Mouse (Mus musculus): Measurements from ENCODE around the gene Schip1. TPM values are rescaled to one million over a fixed set of nuclear protein-coding genes. Genes with fewer than 3 reads are reported as not detected.

The Schip1 gene
- 152 and 154 TPM in 2 replicates for polyA plus RNA-seq (2014; fragmentation: Nextera tagmentation; extraction: Ambion mirVana)

- Histone ChIP-seq H3K4me1 (ENCODE audit: control insufficient read depth, insufficient read depth, low read length) (no peaks in the 10 kb centered on the region), H3K27ac (replicated peaks; ENCODE audit: low read depth, low read length) (no peak within 1 kb of the TSS), H3K9ac (replicated peaks; ENCODE audit: low read length) (no peak within 1 kb of the TSS), H3K9me3 (ENCODE audit: control insufficient read depth, low read length) (no peaks in the 10 kb centered on the region), H3K4me3 (replicated peaks; ENCODE audit: low read depth, low read length) (no peak within 1 kb of the TSS), H3K27me3 (ENCODE audit: control insufficient read depth, insufficient read depth, low read length) (no peaks in the 10 kb centered on the region), H3K4me2 (ENCODE audit: low read length) (no peak within 1 kb of the TSS), H3K36me3 (ENCODE audit: control insufficient read depth, insufficient read depth, low read length) (no peaks in the 10 kb centered on the region)
- ATAC-seq (ENCODE audit: low FRiP score, low TSS enrichment) (no peak), DNase-seq (peak; percentile 57)
- WGBS, result 41% methylated on average over 12 of the region's 12 CpGs
Measured at GRCm38 (mm10) chr3:68064731-68065130, at the start of gene Schip1. Gene Schip1 (plus strand): TSS chr3:68064802.

- Histone ChIP-seq H3K36me3 (ENCODE audit: control insufficient read depth, insufficient read depth, low read length) (no peaks in the 10 kb centered on the region), H3K9me3 (ENCODE audit: control insufficient read depth, low read length) (no peaks in the 10 kb centered on the region), H3K27me3 (ENCODE audit: control insufficient read depth, insufficient read depth, low read length) (no peaks in the 10 kb centered on the region), H3K4me2 (ENCODE audit: low read length) (no peak overlapping the region), H3K4me3 (replicated peaks; ENCODE audit: low read depth, low read length) (no peak overlapping the region), H3K27ac (replicated peaks; ENCODE audit: low read depth, low read length) (no peak overlapping the region), H3K9ac (replicated peaks; ENCODE audit: low read length) (no peak overlapping the region), H3K4me1 (ENCODE audit: control insufficient read depth, insufficient read depth, low read length) (0 out of 2 replicates have a peak, but pooled peaks cover 5% of the 10 kb centered on the region)
- peak; percentile 31 for DNase-seq
- whole genome bisulfite sequencing, result 32% methylated on average over 1 of the region's 1 CpGs
- ATAC-seq (ENCODE audit: low FRiP score, low TSS enrichment), result no peak
Measured at GRCm38 (mm10) chr3:68015786-68016185, 48.8 kb upstream of the Schip1 start.

- no peaks in the 10 kb centered on the region for H3K9me3 ChIP-seq (ENCODE audit: control insufficient read depth, low read length)
- ATAC-seq (ENCODE audit: low FRiP score, low TSS enrichment) (no peak), DNase-seq (no peak)
- no peak overlapping the region for H3K4me2 ChIP-seq (ENCODE audit: low read length)
- 0 out of 2 replicates have a peak, but pooled peaks cover 5% of the 10 kb centered on the region for H3K4me1 ChIP-seq (ENCODE audit: control insufficient read depth, insufficient read depth, low read length)
- H3K36me3 ChIP-seq (ENCODE audit: control insufficient read depth, insufficient read depth, low read length), result no peaks in the 10 kb centered on the region
- WGBS, result 8% methylated on average over 4 of the region's 4 CpGs
- H3K27me3 ChIP-seq (ENCODE audit: control insufficient read depth, insufficient read depth, low read length), result no peaks in the 10 kb centered on the region
- no peak overlapping the region for H3K4me3 ChIP-seq (replicated peaks; ENCODE audit: low read depth, low read length)
- no peak overlapping the region for H3K9ac ChIP-seq (replicated peaks; ENCODE audit: low read length)
- no peak overlapping the region for H3K27ac ChIP-seq (replicated peaks; ENCODE audit: low read depth, low read length)
Measured at GRCm38 (mm10) chr3:68019401-68019800, 45.2 kb upstream of the Schip1 start.

- Histone ChIP-seq H3K27me3 (ENCODE audit: control insufficient read depth, insufficient read depth, low read length) (no peaks in the 10 kb centered on the region), H3K4me1 (ENCODE audit: control insufficient read depth, insufficient read depth, low read length) (peaks cover 9% of the 10 kb centered on the region; the same call in 1 of the 2 replicates), H3K9me3 (ENCODE audit: control insufficient read depth, low read length) (no peaks in the 10 kb centered on the region), H3K9ac (replicated peaks; ENCODE audit: low read length) (no peak overlapping the region), H3K4me2 (ENCODE audit: low read length) (no peak overlapping the region), H3K36me3 (ENCODE audit: control insufficient read depth, insufficient read depth, low read length) (no peaks in the 10 kb centered on the region), H3K4me3 (replicated peaks; ENCODE audit: low read depth, low read length) (no peak overlapping the region), H3K27ac (replicated peaks; ENCODE audit: low read depth, low read length) (0 out of 2 replicates have a peak overlapping the region, but pooled peaks have one; percentile 4)
- WGBS, result 24% methylated on average over 3 of the region's 3 CpGs
- ATAC-seq (ENCODE audit: low FRiP score, low TSS enrichment) (no peak), DNase-seq (peak; percentile 55)
Measured at GRCm38 (mm10) chr3:68036097-68036496, 28.5 kb upstream of the Schip1 start.

GRCm38 (mm10) chr3:68042951-68043350 is 21.7 kb upstream of the Schip1 start:
- 83% methylated on average over 2 of the region's 2 CpGs for WGBS
- no peak for ATAC-seq (ENCODE audit: low FRiP score, low TSS enrichment)

GRCm38 (mm10) chr3:68045475-68046416 is 18.9 kb upstream of the Schip1 start:
- ATAC-seq (ENCODE audit: low FRiP score, low TSS enrichment) (no peak; the same call in 1 of the 2 replicates), DNase-seq (peak; percentile 93)
- H3K27ac ChIP-seq (replicated peaks; ENCODE audit: low read depth, low read length), result no peak overlapping the region
- no peak overlapping the region for H3K4me2 ChIP-seq (ENCODE audit: low read length)
- no peak overlapping the region for H3K4me3 ChIP-seq (replicated peaks; ENCODE audit: low read depth, low read length)
- no peak overlapping the region for H3K9ac ChIP-seq (replicated peaks; ENCODE audit: low read length)
- no peaks in the 10 kb centered on the region for H3K27me3 ChIP-seq (ENCODE audit: control insufficient read depth, insufficient read depth, low read length)
- 51% methylated on average over 9 of the region's 9 CpGs for WGBS
- H3K9me3 ChIP-seq (ENCODE audit: control insufficient read depth, low read length), result no peaks in the 10 kb centered on the region
- no peaks in the 10 kb centered on the region; the same call in 1 of the 2 replicates for H3K4me1 ChIP-seq (ENCODE audit: control insufficient read depth, insufficient read depth, low read length)
- no peaks in the 10 kb centered on the region for H3K36me3 ChIP-seq (ENCODE audit: control insufficient read depth, insufficient read depth, low read length)

More at GRCm38 (mm10) chr3:68042951-68043350, 21.7 kb upstream of the Schip1 start:
- no peak for DNase-seq
- Histone ChIP-seq H3K9me3 (ENCODE audit: control insufficient read depth, low read length) (no peaks in the 10 kb centered on the region), H3K36me3 (ENCODE audit: control insufficient read depth, insufficient read depth, low read length) (no peaks in the 10 kb centered on the region), H3K4me3 (replicated peaks; ENCODE audit: low read depth, low read length) (no peak overlapping the region), H3K4me1 (ENCODE audit: control insufficient read depth, insufficient read depth, low read length) (no peaks in the 10 kb centered on the region; the same call in 1 of the 2 replicates), H3K27me3 (ENCODE audit: control insufficient read depth, insufficient read depth, low read length) (no peaks in the 10 kb centered on the region), H3K9ac (replicated peaks; ENCODE audit: low read length) (no peak overlapping the region), H3K27ac (replicated peaks; ENCODE audit: low read depth, low read length) (no peak overlapping the region), H3K4me2 (ENCODE audit: low read length) (no peak overlapping the region)

- H3K36me3 ChIP-seq (ENCODE audit: control insufficient read depth, insufficient read depth, low read length), result no peaks in the 10 kb centered on the region
- H3K4me2 ChIP-seq (ENCODE audit: low read length), result no peak overlapping the region
- no peaks in the 10 kb centered on the region for H3K4me1 ChIP-seq (ENCODE audit: control insufficient read depth, insufficient read depth, low read length)
- H3K9me3 ChIP-seq (ENCODE audit: control insufficient read depth, low read length), result no peaks in the 10 kb centered on the region
- peak; percentile 80 for DNase-seq
- no peak for ATAC-seq (ENCODE audit: low FRiP score, low TSS enrichment)
- no peak overlapping the region for H3K9ac ChIP-seq (replicated peaks; ENCODE audit: low read length)
- H3K27ac ChIP-seq (replicated peaks; ENCODE audit: low read depth, low read length), result no peak overlapping the region
- no peak overlapping the region for H3K4me3 ChIP-seq (replicated peaks; ENCODE audit: low read depth, low read length)
- no peaks in the 10 kb centered on the region for H3K27me3 ChIP-seq (ENCODE audit: control insufficient read depth, insufficient read depth, low read length)
- WGBS, result 49% methylated on average over 2 of the region's 2 CpGs
Measured at GRCm38 (mm10) chr3:68053538-68053937, 11.1 kb upstream of the Schip1 start.

- H3K4me3 ChIP-seq (replicated peaks; ENCODE audit: low read depth, low read length), result no peak overlapping the region
- no peak for ATAC-seq (ENCODE audit: low FRiP score, low TSS enrichment)
- no peak overlapping the region for H3K9ac ChIP-seq (replicated peaks; ENCODE audit: low read length)
- H3K27ac ChIP-seq (replicated peaks; ENCODE audit: low read depth, low read length), result no peak overlapping the region
- no peaks in the 10 kb centered on the region for H3K36me3 ChIP-seq (ENCODE audit: control insufficient read depth, insufficient read depth, low read length)
- no peaks in the 10 kb centered on the region for H3K27me3 ChIP-seq (ENCODE audit: control insufficient read depth, insufficient read depth, low read length)
- 71% methylated on average over 13 of the region's 13 CpGs for WGBS
- H3K4me1 ChIP-seq (ENCODE audit: control insufficient read depth, insufficient read depth, low read length), result no peaks in the 10 kb centered on the region
- H3K4me2 ChIP-seq (ENCODE audit: low read length), result no peak overlapping the region
- DNase-seq, result no peak
- no peaks in the 10 kb centered on the region for H3K9me3 ChIP-seq (ENCODE audit: control insufficient read depth, low read length)
Measured at GRCm38 (mm10) chr3:68055071-68055470, 9.5 kb upstream of the Schip1 start.
